Mouse (Mus musculus): ENCODE data around the gene Ly6f. TPM values are rescaled to one million over a fixed set of nuclear protein-coding genes. Genes with fewer than 3 reads are reported as not detected.

Ly6f gene
- not detected in 2 replicates for polyA plus RNA-seq (2014; fragmentation: Nextera tagmentation; extraction: Ambion mirVana)

- no peak for ATAC-seq
- no peaks in the 10 kb centered on the region for H3K4me1 ChIP-seq (ENCODE audit: control insufficient read depth, insufficient read depth, low read length)
Observed at GRCm38 (mm10) chr15:75268121-75268520, at the start of gene Ly6f. Gene Ly6f (plus strand): TSS chr15:75268421.

DNA sequence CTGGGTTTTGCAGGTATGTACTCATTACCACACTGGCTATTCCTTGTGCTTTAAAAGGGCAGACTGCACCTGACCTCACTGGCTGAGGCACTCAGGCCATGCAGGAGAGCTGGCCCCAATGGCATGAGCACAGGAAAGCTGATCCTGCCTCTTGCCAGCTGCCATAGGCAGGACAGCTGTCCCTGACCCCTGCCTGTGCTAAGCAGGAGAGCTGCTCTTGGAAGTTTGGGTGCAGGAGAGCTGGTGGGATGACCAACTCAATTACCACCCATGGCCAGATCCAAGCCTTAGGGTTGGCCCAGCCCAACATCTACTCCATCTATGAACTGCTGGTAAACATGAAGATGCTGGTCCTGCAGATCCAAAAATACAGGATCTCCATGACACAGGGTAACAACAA lies 46.3 kb upstream of the Ly6f start:
- H3K36me3 ChIP-seq (ENCODE audit: control insufficient read depth, insufficient read depth, low read length) = no peaks in the 10 kb centered on the region
- H3K27me3 ChIP-seq (replicated peaks; ENCODE audit: control insufficient read depth, insufficient read depth, low read length) = no peaks in the 10 kb centered on the region
- no peak overlapping the region for H3K4me2 ChIP-seq (ENCODE audit: low read length)
- no peaks in the 10 kb centered on the region for H3K9me3 ChIP-seq (replicated peaks; ENCODE audit: control insufficient read depth, low read length)
- H3K9ac ChIP-seq (ENCODE audit: low read length) = no peak overlapping the region
- no peaks in the 10 kb centered on the region for H3K4me1 ChIP-seq (ENCODE audit: control insufficient read depth, insufficient read depth, low read length)
- ATAC-seq (no peak), DNase-seq (ENCODE audit: low spot score) (no peak)
- no peak overlapping the region for H3K27ac ChIP-seq (ENCODE audit: low read depth, low read length)
- no peak overlapping the region for H3K4me3 ChIP-seq (ENCODE audit: low read depth, low read length)

More at GRCm38 (mm10) chr15:75268121-75268520, at the start of gene Ly6f:
- Histone ChIP-seq H3K9ac (ENCODE audit: low read length) (no peak within 1 kb of the TSS), H3K27me3 (replicated peaks; ENCODE audit: control insufficient read depth, insufficient read depth, low read length) (no peaks in the 10 kb centered on the region), H3K4me3 (ENCODE audit: low read depth, low read length) (no peak within 1 kb of the TSS), H3K9me3 (replicated peaks; ENCODE audit: control insufficient read depth, low read length) (no peaks in the 10 kb centered on the region), H3K36me3 (ENCODE audit: control insufficient read depth, insufficient read depth, low read length) (no peaks in the 10 kb centered on the region), H3K4me2 (ENCODE audit: low read length) (no peak within 1 kb of the TSS), H3K27ac (ENCODE audit: low read depth, low read length) (no peak within 1 kb of the TSS)
- no peak for DNase-seq (ENCODE audit: low spot score)

DNA sequence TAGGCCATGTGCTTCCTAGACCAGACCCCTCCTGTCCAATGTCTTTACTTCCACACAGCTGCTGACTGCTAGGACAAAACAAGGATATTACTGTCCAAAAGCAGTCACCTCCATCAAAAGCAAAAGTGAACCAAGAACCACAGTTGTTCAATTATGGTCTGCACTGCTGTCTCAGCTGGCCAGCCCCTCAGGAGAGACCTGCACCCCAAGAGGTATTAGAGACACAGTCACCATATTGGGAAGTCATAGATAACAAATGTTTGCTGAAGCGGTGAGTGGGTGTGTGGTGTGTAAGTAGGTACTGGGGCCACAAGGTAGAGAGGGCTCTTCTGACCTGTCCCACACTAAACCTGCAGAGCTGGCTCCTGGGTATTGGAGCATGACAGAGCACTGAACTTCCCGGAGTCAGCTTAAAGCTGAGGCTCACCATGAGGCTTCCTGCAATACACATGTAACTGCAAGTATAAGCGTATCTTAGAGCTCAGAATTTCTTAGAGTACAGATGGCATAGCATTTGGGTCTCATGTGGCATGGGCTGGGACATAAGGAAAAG lies 30.4 kb upstream of the Ly6f start:
- Histone ChIP-seq H3K36me3 (ENCODE audit: control insufficient read depth, insufficient read depth, low read length) (no peaks in the 10 kb centered on the region), H3K9me3 (replicated peaks; ENCODE audit: control insufficient read depth, low read length) (no peaks in the 10 kb centered on the region), H3K4me3 (ENCODE audit: low read depth, low read length) (no peak overlapping the region), H3K9ac (ENCODE audit: low read length) (no peak overlapping the region), H3K4me1 (ENCODE audit: control insufficient read depth, insufficient read depth, low read length) (no peaks in the 10 kb centered on the region), H3K27me3 (replicated peaks; ENCODE audit: control insufficient read depth, insufficient read depth, low read length) (no peaks in the 10 kb centered on the region), H3K27ac (ENCODE audit: low read depth, low read length) (no peak overlapping the region), H3K4me2 (ENCODE audit: low read length) (no peak overlapping the region)
- ATAC-seq (no peak), DNase-seq (ENCODE audit: low spot score) (no peak)
- 93% methylated on average over 3 of the region's 3 CpGs for WGBS

GRCm38 (mm10) chr15:75240558-75240957 lies 27.7 kb upstream of the Ly6f start:
- no peak for DNase-seq (ENCODE audit: low spot score)
- no peaks in the 10 kb centered on the region for H3K4me1 ChIP-seq (ENCODE audit: control insufficient read depth, insufficient read depth, low read length)
- no peak for ATAC-seq
- 85% methylated on average over 2 of the region's 2 CpGs for WGBS
- no peak overlapping the region for H3K4me2 ChIP-seq (ENCODE audit: low read length)
- no peaks in the 10 kb centered on the region for H3K9me3 ChIP-seq (replicated peaks; ENCODE audit: control insufficient read depth, low read length)
- H3K27me3 ChIP-seq (replicated peaks; ENCODE audit: control insufficient read depth, insufficient read depth, low read length) = no peaks in the 10 kb centered on the region
- H3K36me3 ChIP-seq (ENCODE audit: control insufficient read depth, insufficient read depth, low read length) = no peaks in the 10 kb centered on the region
- no peak overlapping the region for H3K4me3 ChIP-seq (ENCODE audit: low read depth, low read length)
- no peak overlapping the region for H3K9ac ChIP-seq (ENCODE audit: low read length)
- no peak overlapping the region for H3K27ac ChIP-seq (ENCODE audit: low read depth, low read length)

DNA sequence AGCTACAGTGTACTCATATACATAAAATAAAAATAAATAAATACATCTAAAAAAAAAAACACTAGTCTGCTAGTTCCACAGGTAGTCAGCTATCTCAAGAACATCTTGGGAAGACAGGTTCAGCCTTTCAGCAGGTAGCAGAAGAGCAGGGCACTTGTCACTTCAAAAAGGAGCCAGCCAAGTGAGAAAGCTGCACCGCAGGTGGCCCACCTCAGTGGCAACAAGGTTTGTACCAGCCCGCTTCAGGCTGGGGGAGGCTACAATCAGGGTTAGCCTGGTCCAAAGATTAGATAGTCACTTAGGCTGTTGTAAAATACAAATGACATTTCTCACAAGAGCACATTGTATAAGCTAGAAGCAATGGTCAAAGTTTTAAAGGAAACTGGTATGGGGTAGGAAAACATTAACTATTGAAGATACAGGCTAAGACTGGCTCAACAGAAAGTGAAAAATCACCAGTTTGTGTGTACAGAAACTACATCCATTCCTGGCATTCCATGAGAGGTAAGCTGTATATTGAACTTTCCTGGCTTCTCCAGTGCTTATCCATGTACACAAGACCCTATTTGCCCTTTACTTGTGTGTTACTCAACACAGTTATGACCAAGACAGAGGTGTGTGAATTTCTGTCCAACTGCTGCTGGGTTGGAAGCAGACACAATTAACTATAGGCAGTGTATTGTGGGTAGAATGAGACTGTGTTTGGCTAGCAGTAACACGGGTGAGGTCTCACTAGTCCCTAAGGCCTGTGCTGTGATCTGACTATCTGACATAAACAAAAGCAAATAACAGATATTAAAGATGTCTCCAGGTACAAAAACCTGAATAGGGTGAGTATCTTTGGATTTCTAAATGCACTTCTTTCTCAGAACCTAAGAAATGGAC lies 25.2 kb upstream of the Ly6f start:
- WGBS = 70% methylated on average over 3 of the region's 3 CpGs
- Histone ChIP-seq H3K9ac (ENCODE audit: low read length) (no peak overlapping the region), H3K4me2 (ENCODE audit: low read length) (no peak overlapping the region), H3K4me3 (ENCODE audit: low read depth, low read length) (no peak overlapping the region), H3K27me3 (replicated peaks; ENCODE audit: control insufficient read depth, insufficient read depth, low read length) (no peaks in the 10 kb centered on the region), H3K27ac (ENCODE audit: low read depth, low read length) (no peak overlapping the region), H3K4me1 (ENCODE audit: control insufficient read depth, insufficient read depth, low read length) (no peaks in the 10 kb centered on the region), H3K9me3 (replicated peaks; ENCODE audit: control insufficient read depth, low read length) (no peaks in the 10 kb centered on the region), H3K36me3 (ENCODE audit: control insufficient read depth, insufficient read depth, low read length) (no peaks in the 10 kb centered on the region)
- ATAC-seq (no peak), DNase-seq (ENCODE audit: low spot score) (no peak)

DNA sequence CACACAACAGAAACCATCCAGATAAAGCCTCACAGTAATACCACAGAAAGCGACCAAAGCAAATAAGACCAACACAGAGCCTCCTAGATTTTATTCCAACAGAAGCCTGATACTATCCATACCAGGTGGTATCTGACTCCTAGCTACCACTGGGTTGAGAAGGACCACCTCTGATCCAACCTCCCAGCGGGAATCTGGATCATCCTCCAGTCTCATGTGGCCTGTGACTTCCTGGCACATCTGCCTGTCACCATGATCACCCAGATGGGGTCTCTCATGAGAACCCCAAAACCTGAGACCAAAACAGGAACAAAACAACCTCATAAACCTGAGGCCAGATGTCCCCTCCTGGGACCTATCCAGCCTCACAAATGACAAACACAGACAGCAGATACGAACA lies 13.6 kb upstream of the Ly6f start:
- Histone ChIP-seq H3K36me3 (ENCODE audit: control insufficient read depth, insufficient read depth, low read length) (no peaks in the 10 kb centered on the region), H3K9me3 (replicated peaks; ENCODE audit: control insufficient read depth, low read length) (no peaks in the 10 kb centered on the region), H3K4me2 (ENCODE audit: low read length) (no peak overlapping the region), H3K27ac (ENCODE audit: low read depth, low read length) (no peak overlapping the region), H3K4me3 (ENCODE audit: low read depth, low read length) (no peak overlapping the region), H3K27me3 (replicated peaks; ENCODE audit: control insufficient read depth, insufficient read depth, low read length) (no peaks in the 10 kb centered on the region), H3K9ac (ENCODE audit: low read length) (no peak overlapping the region), H3K4me1 (ENCODE audit: control insufficient read depth, insufficient read depth, low read length) (no peaks in the 10 kb centered on the region)
- ATAC-seq (no peak), DNase-seq (ENCODE audit: low spot score) (no peak)
- WGBS = 89% methylated on average over 3 of the region's 3 CpGs

DNA sequence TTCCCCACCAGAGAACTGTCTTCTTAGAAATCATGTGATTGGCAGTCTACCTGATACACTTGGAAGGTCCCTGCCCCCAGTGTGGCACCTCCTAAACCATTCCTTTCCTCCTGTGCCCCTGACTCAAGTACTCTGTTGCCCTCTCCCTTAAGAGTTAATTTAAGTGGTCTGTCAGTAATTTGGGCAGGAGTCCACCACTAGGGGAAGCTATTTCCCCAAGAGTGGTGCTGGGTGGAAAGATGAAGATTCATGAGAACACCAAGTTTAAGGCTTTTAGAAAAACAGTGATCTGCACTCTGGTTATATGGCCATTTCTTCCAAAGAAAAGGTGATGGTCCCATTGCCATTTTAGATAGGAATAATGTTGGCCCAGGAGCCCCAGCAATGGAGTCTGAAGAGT lies 2.4 kb upstream of the Ly6f start:
- H3K9ac ChIP-seq (ENCODE audit: low read length) = no peak overlapping the region
- DNase-seq (ENCODE audit: low spot score) = no peak
- no peaks in the 10 kb centered on the region for H3K27me3 ChIP-seq (replicated peaks; ENCODE audit: control insufficient read depth, insufficient read depth, low read length)
- ATAC-seq = no peak
- no peaks in the 10 kb centered on the region for H3K4me1 ChIP-seq (ENCODE audit: control insufficient read depth, insufficient read depth, low read length)
- no peaks in the 10 kb centered on the region for H3K9me3 ChIP-seq (replicated peaks; ENCODE audit: control insufficient read depth, low read length)
- no peak overlapping the region for H3K4me3 ChIP-seq (ENCODE audit: low read depth, low read length)
- no peak overlapping the region for H3K27ac ChIP-seq (ENCODE audit: low read depth, low read length)
- no peak overlapping the region for H3K4me2 ChIP-seq (ENCODE audit: low read length)
- H3K36me3 ChIP-seq (ENCODE audit: control insufficient read depth, insufficient read depth, low read length) = no peaks in the 10 kb centered on the region

GRCm38 (mm10) chr15:75266626-75267025 lies 1.6 kb upstream of the Ly6f start:
- WGBS = 66% methylated on average over 1 of the region's 1 CpGs
- no peak overlapping the region for H3K27ac ChIP-seq (ENCODE audit: low read depth, low read length)
- H3K27me3 ChIP-seq (replicated peaks; ENCODE audit: control insufficient read depth, insufficient read depth, low read length) = no peaks in the 10 kb centered on the region
- no peak for ATAC-seq
- no peak overlapping the region for H3K4me3 ChIP-seq (ENCODE audit: low read depth, low read length)
- H3K4me1 ChIP-seq (ENCODE audit: control insufficient read depth, insufficient read depth, low read length) = no peaks in the 10 kb centered on the region
- H3K36me3 ChIP-seq (ENCODE audit: control insufficient read depth, insufficient read depth, low read length) = no peaks in the 10 kb centered on the region
- no peak overlapping the region for H3K4me2 ChIP-seq (ENCODE audit: low read length)
- H3K9ac ChIP-seq (ENCODE audit: low read length) = no peak overlapping the region
- no peak for DNase-seq (ENCODE audit: low spot score)
- no peaks in the 10 kb centered on the region for H3K9me3 ChIP-seq (replicated peaks; ENCODE audit: control insufficient read depth, low read length)
